Mouse (Mus musculus) megakaryocyte, embryonic 14.5 days (primary cell): ENCODE results near the gene Gm36864.
A peak's percentile ranks its signal among the peaks of the same experiment; 100 is the strongest.

Source experiments
- FLI1 ChIP-seq: IDR thresholded peaks from 2 replicates; pipeline ENCODE4 v1.6.1; 2012; ENCODE audit warnings: low read length, inconsistent platforms, mixed read lengths
- GATA1 ChIP-seq: IDR thresholded peaks from 3 replicates; pipeline ENCODE4 v1.6.1; 2012; ENCODE audit warnings: mixed read lengths, low read length, inconsistent platforms, borderline replicate concordance

DNA sequence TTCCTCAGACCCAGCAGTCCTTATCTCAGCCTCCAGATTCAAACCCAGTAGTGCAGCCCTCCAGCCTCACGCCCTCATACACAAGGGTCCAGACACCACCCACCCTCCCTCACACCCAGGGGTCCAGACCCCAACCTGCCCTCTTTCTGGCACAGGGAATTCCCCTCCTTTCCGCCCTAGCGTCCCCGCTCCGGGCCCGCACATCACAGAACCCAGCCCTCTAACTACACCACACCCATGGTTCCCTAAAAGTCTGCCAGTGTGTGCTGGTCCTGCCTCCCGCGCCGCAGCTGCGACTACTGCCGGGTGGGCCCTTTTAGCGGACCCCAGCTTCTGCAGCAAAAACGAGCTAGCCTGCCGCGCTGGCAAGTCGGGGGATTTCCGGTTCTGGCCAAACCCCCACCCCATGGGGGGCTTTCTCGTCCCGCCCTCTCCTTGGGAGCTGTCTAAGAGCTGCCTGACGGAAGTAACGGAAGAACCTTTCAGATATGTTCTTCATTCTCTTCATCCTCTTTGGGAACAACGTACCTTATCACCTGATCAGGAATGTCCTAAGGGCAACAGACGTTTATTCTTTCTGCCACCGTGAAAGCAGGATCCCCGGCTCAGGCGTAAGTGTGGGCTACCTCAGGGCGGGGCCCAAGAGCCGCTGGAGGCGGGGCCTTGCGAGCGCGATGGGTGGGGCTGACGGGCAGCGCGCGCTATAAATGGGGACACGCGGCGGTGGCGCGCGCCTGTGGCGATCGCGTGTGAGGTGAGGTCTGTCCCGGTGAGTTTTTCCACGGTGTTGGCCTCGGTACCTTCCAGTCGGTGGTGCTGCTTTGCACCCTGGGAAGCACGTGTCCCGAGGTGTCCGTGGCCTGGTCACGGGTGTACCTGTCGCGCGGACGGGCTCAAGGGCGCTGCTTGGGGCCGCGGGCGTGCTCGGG lies 10.3 kb downstream of the Gm36864 start, which contains the start of the genes 1700028J19Rik and 2410002F23Rik:
- TF ChIP-seq GATA1 (no peak), FLI1 (peak; percentile 79; the same call in 1 of the 2 replicates)
